Mouse (Mus musculus) embryonic fibroblast, embryonic 13.5 days (primary cell): ENCODE measurements around the gene Fcna.

ENCODE experiments used
- CTCF ChIP-seq: IDR thresholded peaks from 2 replicates; pipeline ENCODE4 v1.5.1; 2011; ENCODE audit warnings: mild to moderate bottlenecking, control low read depth, low read length, moderate library complexity, borderline replicate concordance; ENCODE audit not compliant: insufficient read depth
- POLR2A ChIP-seq: IDR thresholded peaks from 2 replicates; pipeline ENCODE4 v1.6.1; 2011; ENCODE audit warnings: low read depth, mild to moderate bottlenecking, control low read depth, low read length, moderate library complexity

DNA sequence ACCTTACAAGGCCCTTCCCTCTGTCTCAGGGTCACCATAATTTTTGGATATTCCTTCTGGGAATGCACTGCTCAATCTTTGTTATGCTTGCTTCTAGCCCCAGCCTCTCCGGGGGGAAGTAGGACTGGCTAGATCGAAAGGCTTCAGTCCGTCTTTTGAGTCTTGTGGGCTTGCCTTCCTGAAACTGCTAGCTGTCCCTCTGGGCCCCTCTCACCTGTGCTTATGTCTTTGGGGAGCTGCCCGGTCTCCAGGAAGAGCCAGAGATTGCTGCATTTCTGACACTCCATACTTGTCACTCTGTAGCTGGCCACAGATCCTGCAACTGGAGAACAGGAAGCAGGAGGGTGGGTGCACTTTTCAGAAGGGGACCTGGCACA lies 7.0 kb downstream of the Fcna start:
- TF ChIP-seq CTCF (no peak), POLR2A (no peak)
